Mouse (Mus musculus): ENCODE data around the gene Gstp3.

- no peak for TF ChIP-seq GATA1 (IDR thresholded peaks at IDR 0.05; ENCODE audit: low read length)
- no peak for TF ChIP-seq TAL1 (IDR thresholded peaks at IDR 0.05; ENCODE audit: low read length)
Measured at GRCm38 (mm10) chr19:4057389-4057788, 2.0 kb downstream of the Gstp3 start.

All from erythroblast, embryonic 14.5 days (primary cell).